Mouse (Mus musculus) lung, postnatal 0 days (tissue): ENCODE measurements at regions not wholly inside any gene's neighbourhood (a gene's known extent, or its start where the extent isn't known, plus 50 kb on each side); places are given as distances from the start of the nearest gene placed in this dataset.

Experiments
- CTCF ChIP-seq: IDR thresholded peaks from 2 replicates; pipeline ENCODE4 v1.5.1; 2016; ENCODE audit warnings: antibody characterized with exemption, mild to moderate bottlenecking
- EP300 ChIP-seq: IDR thresholded peaks from 2 replicates; pipeline ENCODE4 v1.6.1; 2016; ENCODE audit warnings: antibody characterized with exemption, mild to moderate bottlenecking, control low read depth

GRCm38 (mm10) chr10:126498726-126499125 lies 402.4 kb downstream of the Atp23 start:
- TF ChIP-seq CTCF: no peak
- no peak for TF ChIP-seq EP300
